Mouse (Mus musculus) spleen, adult 2 months (tissue): ENCODE measurements around the gene Nos1ap.

Source experiments
- CTCF ChIP-seq: fragments of 200-500 bp; IDR thresholded peaks from 2 replicates; pipeline ENCODE4 v1.5.1; 2011; ENCODE audit warnings: mild to moderate bottlenecking, inconsistent platforms; ENCODE audit not compliant: insufficient read depth, insufficient read length, insufficient replicate concordance; ENCODE audit errors: extremely low read depth
- POLR2A ChIP-seq: fragments of 200-500 bp; IDR thresholded peaks from 2 replicates; pipeline ENCODE4 v1.6.1; 2011; ENCODE audit warnings: low read depth, low read length, inconsistent platforms

DNA sequence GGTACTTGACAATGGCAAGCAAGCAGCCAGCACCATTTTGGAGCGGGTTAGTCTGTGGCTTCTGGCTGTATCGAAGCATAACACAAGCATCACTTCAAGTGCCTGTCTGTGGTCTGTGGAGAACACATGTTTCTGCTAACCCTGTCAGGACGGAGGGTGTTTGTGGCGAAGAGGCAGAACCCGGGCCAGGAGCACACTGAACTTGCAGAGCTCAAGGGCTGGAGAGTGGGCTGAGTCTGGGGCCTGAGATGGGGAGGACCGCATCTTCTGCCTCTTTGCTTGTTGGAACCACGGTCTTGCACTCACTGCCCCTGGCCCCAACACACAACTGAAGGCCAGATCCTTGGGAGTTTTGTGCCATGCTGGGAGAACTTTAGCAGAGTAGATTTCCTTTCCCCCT is 20.2 kb upstream of the Nos1ap start:
- TF ChIP-seq CTCF (no peak), POLR2A (no peak)
